Mouse (Mus musculus): Measurements from ENCODE around the gene 4931428F04Rik. TPM values are rescaled to one million over a fixed set of nuclear protein-coding genes. Genes with fewer than 3 reads are reported as not detected.

Gene 4931428F04Rik
- polyA plus RNA-seq, 1 experiment from 2014 or later: 122 TPM

GRCm38 (mm10) chr8:105257318-105258114 is 32.1 kb downstream of the 4931428F04Rik start:
- H3K9me3 ChIP-seq (replicated peaks): no peaks in the 10 kb centered on the region
- H3K27me3 ChIP-seq (replicated peaks): peaks cover 63% of the 10 kb centered on the region
- peaks cover 38% of the 10 kb centered on the region for H3K4me1 ChIP-seq
- 0 out of 2 replicates have a peak, but pooled peaks cover 4% of the 10 kb centered on the region for H3K36me3 ChIP-seq
- H3K4me3 ChIP-seq (replicated peaks): no peak overlapping the region
- WGBS: 70% methylated on average over 7 of the region's 7 CpGs
- ATAC-seq (ENCODE audit: low FRiP score): no peak
- H3K9ac ChIP-seq (replicated peaks): no peak overlapping the region
- no peak overlapping the region for H3K27ac ChIP-seq (replicated peaks)
- no peak overlapping the region for H3K4me2 ChIP-seq

- ATAC-seq (ENCODE audit: low FRiP score): peak; percentile 34; the same call in 1 of the 2 replicates
- peaks cover 41% of the 10 kb centered on the region for H3K27me3 ChIP-seq (replicated peaks)
- peaks cover 37% of the 10 kb centered on the region for H3K4me1 ChIP-seq
- peak within 1 kb of the TSS; percentile 64 for H3K4me3 ChIP-seq (replicated peaks)
- H3K36me3 ChIP-seq: peaks cover 27% of the 10 kb centered on the region
- H3K9me3 ChIP-seq (replicated peaks): no peaks in the 10 kb centered on the region
- H3K9ac ChIP-seq (replicated peaks): peak within 1 kb of the TSS; percentile 73
- H3K27ac ChIP-seq (replicated peaks): peak within 1 kb of the TSS; percentile 85
- peak within 1 kb of the TSS; percentile 97 for H3K4me2 ChIP-seq
- under 1% methylated on average over 14 of the region's 14 CpGs for WGBS
Measured at GRCm38 (mm10) chr8:105254966-105255350, 34.7 kb downstream of the 4931428F04Rik start, which contains the start of gene B3gnt9. Gene B3gnt9 (minus strand): TSS chr8:105255153.

GRCm38 (mm10) chr8:105254152-105254965 is 35.3 kb downstream of the 4931428F04Rik start:
- Histone ChIP-seq H3K27me3 (replicated peaks) (peaks cover 36% of the 10 kb centered on the region), H3K9ac (replicated peaks) (peak overlapping the region; percentile 73), H3K4me1 (peaks cover 31% of the 10 kb centered on the region), H3K9me3 (replicated peaks) (no peaks in the 10 kb centered on the region), H3K4me3 (replicated peaks) (peak overlapping the region; percentile 64), H3K36me3 (peaks cover 33% of the 10 kb centered on the region), H3K4me2 (peak overlapping the region; percentile 97), H3K27ac (replicated peaks) (peak overlapping the region; percentile 85)
- peak; percentile 85 for ATAC-seq (ENCODE audit: low FRiP score)
- WGBS: under 1% methylated on average over 74 of the region's 74 CpGs

GRCm38 (mm10) chr8:105253766-105254151 is 35.9 kb downstream of the 4931428F04Rik start:
- peaks cover 39% of the 10 kb centered on the region for H3K36me3 ChIP-seq
- peaks cover 25% of the 10 kb centered on the region for H3K4me1 ChIP-seq
- peak overlapping the region; percentile 29; the same call in 1 of the 2 replicates for H3K9ac ChIP-seq (replicated peaks)
- peak overlapping the region; percentile 64 for H3K4me3 ChIP-seq (replicated peaks)
- H3K27ac ChIP-seq (replicated peaks): peak overlapping the region; percentile 85
- peak overlapping the region; percentile 97 for H3K4me2 ChIP-seq
- no peaks in the 10 kb centered on the region for H3K9me3 ChIP-seq (replicated peaks)
- WGBS: 30% methylated on average over 20 of the region's 20 CpGs
- peak; percentile 13 for ATAC-seq (ENCODE audit: low FRiP score)
- H3K27me3 ChIP-seq (replicated peaks): peaks cover 30% of the 10 kb centered on the region

GRCm38 (mm10) chr8:105252680-105253537 is 36.8 kb downstream of the 4931428F04Rik start:
- H3K4me1 ChIP-seq: peaks cover 21% of the 10 kb centered on the region
- H3K27me3 ChIP-seq (replicated peaks): peaks cover 21% of the 10 kb centered on the region
- no peak overlapping the region for H3K9ac ChIP-seq (replicated peaks)
- no peaks in the 10 kb centered on the region for H3K9me3 ChIP-seq (replicated peaks)
- no peak overlapping the region for H3K27ac ChIP-seq (replicated peaks)
- peak overlapping the region; percentile 97; the same call in 1 of the 2 replicates for H3K4me2 ChIP-seq
- 94% methylated on average over 10 of the region's 10 CpGs for WGBS
- H3K4me3 ChIP-seq (replicated peaks): no peak overlapping the region
- peaks cover 48% of the 10 kb centered on the region for H3K36me3 ChIP-seq
- ATAC-seq (ENCODE audit: low FRiP score): no peak

GRCm38 (mm10) chr8:105251954-105252353 is 37.7 kb downstream of the 4931428F04Rik start:
- peaks cover 14% of the 10 kb centered on the region for H3K27me3 ChIP-seq (replicated peaks)
- H3K4me2 ChIP-seq: no peak overlapping the region
- WGBS: 93% methylated on average over 6 of the region's 6 CpGs
- no peak overlapping the region for H3K27ac ChIP-seq (replicated peaks)
- no peak overlapping the region for H3K9ac ChIP-seq (replicated peaks)
- no peak for ATAC-seq (ENCODE audit: low FRiP score)
- no peaks in the 10 kb centered on the region for H3K9me3 ChIP-seq (replicated peaks)
- peaks cover 57% of the 10 kb centered on the region for H3K36me3 ChIP-seq
- peaks cover 21% of the 10 kb centered on the region for H3K4me1 ChIP-seq
- H3K4me3 ChIP-seq (replicated peaks): no peak overlapping the region

- H3K4me1 ChIP-seq: no peaks in the 10 kb centered on the region
- no peak overlapping the region for H3K4me2 ChIP-seq
- H3K36me3 ChIP-seq: peaks cover 50% of the 10 kb centered on the region
- no peak overlapping the region for H3K27ac ChIP-seq (replicated peaks)
- no peaks in the 10 kb centered on the region for H3K9me3 ChIP-seq (replicated peaks)
- 96% methylated on average over 7 of the region's 7 CpGs for WGBS
- H3K9ac ChIP-seq (replicated peaks): no peak overlapping the region
- no peaks in the 10 kb centered on the region for H3K27me3 ChIP-seq (replicated peaks)
- ATAC-seq (ENCODE audit: low FRiP score): no peak
- H3K4me3 ChIP-seq (replicated peaks): no peak overlapping the region
Measured at GRCm38 (mm10) chr8:105241016-105241415, 48.6 kb downstream of the 4931428F04Rik start.

- H3K9ac ChIP-seq (replicated peaks): no peak overlapping the region
- WGBS: 93% methylated on average over 14 of the region's 14 CpGs
- H3K27me3 ChIP-seq (replicated peaks): no peaks in the 10 kb centered on the region
- no peak overlapping the region for H3K27ac ChIP-seq (replicated peaks)
- H3K4me1 ChIP-seq: no peaks in the 10 kb centered on the region
- no peaks in the 10 kb centered on the region for H3K9me3 ChIP-seq (replicated peaks)
- H3K4me2 ChIP-seq: no peak overlapping the region
- H3K36me3 ChIP-seq: peaks cover 55% of the 10 kb centered on the region
- no peak for ATAC-seq (ENCODE audit: low FRiP score)
- H3K4me3 ChIP-seq (replicated peaks): no peak overlapping the region
Measured at GRCm38 (mm10) chr8:105237442-105238142, 52.1 kb downstream of the 4931428F04Rik start.

GRCm38 (mm10) chr8:105235206-105235605 is 54.5 kb downstream of the 4931428F04Rik start:
- peaks cover 36% of the 10 kb centered on the region for H3K36me3 ChIP-seq
- ATAC-seq (ENCODE audit: low FRiP score): no peak
- no peaks in the 10 kb centered on the region for H3K4me1 ChIP-seq
- no peak overlapping the region for H3K27ac ChIP-seq (replicated peaks)
- 89% methylated on average over 1 of the region's 1 CpGs for WGBS
- H3K4me3 ChIP-seq (replicated peaks): no peak overlapping the region
- H3K9ac ChIP-seq (replicated peaks): no peak overlapping the region
- no peak overlapping the region for H3K4me2 ChIP-seq
- H3K27me3 ChIP-seq (replicated peaks): no peaks in the 10 kb centered on the region
- H3K9me3 ChIP-seq (replicated peaks): no peaks in the 10 kb centered on the region

- WGBS: 69% methylated on average over 1 of the region's 1 CpGs
- no peak for ATAC-seq (ENCODE audit: low FRiP score)
- no peak overlapping the region for H3K27ac ChIP-seq (replicated peaks)
- H3K9me3 ChIP-seq (replicated peaks): no peaks in the 10 kb centered on the region
- H3K9ac ChIP-seq (replicated peaks): no peak overlapping the region
- peaks cover 19% of the 10 kb centered on the region for H3K36me3 ChIP-seq
- H3K4me2 ChIP-seq: no peak overlapping the region
- H3K27me3 ChIP-seq (replicated peaks): no peaks in the 10 kb centered on the region
- no peaks in the 10 kb centered on the region for H3K4me1 ChIP-seq
- H3K4me3 ChIP-seq (replicated peaks): no peak overlapping the region
Measured at GRCm38 (mm10) chr8:105233126-105233935, 56.3 kb downstream of the 4931428F04Rik start.
